ENCODE assay signal across 11 mouse cellular contexts in the genomic region with DNA sequence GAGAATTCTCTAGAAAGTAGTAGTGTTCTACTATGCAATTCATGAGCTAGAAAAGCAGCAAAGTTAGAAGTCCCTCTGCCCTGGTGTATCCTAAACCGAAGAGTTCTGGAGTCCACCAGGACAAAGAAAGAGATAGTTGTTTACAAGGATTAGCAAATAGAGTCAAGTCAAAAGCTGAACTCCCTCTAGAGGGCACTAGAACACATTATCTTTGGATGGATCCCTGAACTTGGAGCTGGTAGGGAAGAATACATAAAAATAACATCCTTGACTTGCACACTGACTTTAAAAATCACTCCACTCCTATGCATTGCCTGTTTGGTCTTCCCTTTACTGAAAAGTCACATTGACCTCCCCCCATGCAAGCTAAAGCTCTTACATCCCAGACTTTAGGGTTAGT.
"Had no signal": no experiment of that assay in that cellular context is flagged by ENCODE, and none has a peak within 500 bp of the region (broad histone marks: within the 10 kb centered on the region; RNA-seq: fewer than 3 reads in every experiment).

No protein-coding gene starts in this region.

- H3K36me3 ChIP-seq: limb, embryonic 15.5 days; liver, embryonic 13.5 days; midbrain, embryonic 13.5 days; neural tube, embryonic 15.5 days had no signal

- DNase-seq: kidney, adult 11 months; kidney, postnatal 14 days; layer of hippocampus, postnatal 36 days; liver, embryonic 13.5 days; lung, adult 18-20 months; lung, postnatal 36 days; thymus, adult 18-20 months; thymus, postnatal 14 days had no signal

- H3K4me3 ChIP-seq: limb, embryonic 15.5 days; liver, embryonic 13.5 days; midbrain, embryonic 13.5 days; neural tube, embryonic 15.5 days had no signal

- H3K4me2 ChIP-seq: limb, embryonic 15.5 days; liver, embryonic 13.5 days; midbrain, embryonic 13.5 days; neural tube, embryonic 15.5 days had no signal

- ATAC-seq: midbrain, embryonic 13.5 days had no signal

- H3K9ac ChIP-seq: limb, embryonic 15.5 days; liver, embryonic 13.5 days; midbrain, embryonic 13.5 days; neural tube, embryonic 15.5 days had no signal

- H3K9me3 ChIP-seq: limb, embryonic 15.5 days; liver, embryonic 13.5 days; midbrain, embryonic 13.5 days; neural tube, embryonic 15.5 days had no signal

- H3K27me3 ChIP-seq: limb, embryonic 15.5 days; liver, embryonic 13.5 days; midbrain, embryonic 13.5 days; neural tube, embryonic 15.5 days had no signal

- H3K27ac ChIP-seq: limb, embryonic 15.5 days; liver, embryonic 13.5 days; midbrain, embryonic 13.5 days; neural tube, embryonic 15.5 days had no signal

- H3K4me1 ChIP-seq: limb, embryonic 15.5 days; liver, embryonic 13.5 days; midbrain, embryonic 13.5 days; neural tube, embryonic 15.5 days had no signal
